Mouse (Mus musculus) liver, adult 2 months (tissue): ENCODE results near the gene Mlf2. TPM values are rescaled to one million over a fixed set of nuclear protein-coding genes. Genes with fewer than 3 reads are reported as not detected.

Experiments
- DNase-seq: peaks from one replicate; pipeline ENCODE4 v3.0.0-alpha.2; 2011; ENCODE audit warnings: low read depth, low spot score; ENCODE audit errors: extremely low read depth
- H3K27ac ChIP-seq: fragments of 200-500 bp; replicated peaks from 2 replicates; pipeline ENCODE4 v1.5.1; 2012; ENCODE audit warnings: low read depth, mild to moderate bottlenecking, control low read depth, inconsistent platforms, low read length; ENCODE audit not compliant: insufficient read depth
- H3K27me3 ChIP-seq: fragments of 200-500 bp; 2 replicates; pipeline ENCODE4 v1.6.1; 2012; ENCODE audit warnings: mild to moderate bottlenecking, moderate library complexity, low read length, inconsistent platforms; ENCODE audit not compliant: control insufficient read depth, insufficient read depth
- H3K36me3 ChIP-seq: fragments of 200-500 bp; 2 replicates; pipeline ENCODE4 v1.6.1; 2012; ENCODE audit warnings: low read length, inconsistent platforms; ENCODE audit not compliant: control insufficient read depth, insufficient read depth
- H3K4me1 ChIP-seq: fragments of 200-500 bp; 2 replicates; pipeline ENCODE4 v1.6.1; 2011; ENCODE audit warnings: low read length; ENCODE audit not compliant: control insufficient read depth, insufficient read depth
- H3K4me3 ChIP-seq: fragments of 200-500 bp; 2 replicates; pipeline ENCODE4 v1.5.1; 2011; ENCODE audit warnings: low read depth, mild to moderate bottlenecking, control low read depth, low read length, moderate library complexity; ENCODE audit not compliant: insufficient read depth
- H3K79me2 ChIP-seq: fragments of 200-500 bp; 2 replicates; pipeline ENCODE4 v1.6.1; 2012; ENCODE audit warnings: inconsistent platforms, mild to moderate bottlenecking, low read length, moderate library complexity; ENCODE audit not compliant: control insufficient read depth, insufficient read depth
- H3K9ac ChIP-seq: fragments of 200-500 bp; 2 replicates; pipeline ENCODE4 v1.6.1; 2012; ENCODE audit warnings: low read depth, mild to moderate bottlenecking, control low read depth, inconsistent platforms, low read length
- CTCF ChIP-seq: fragments of 200-500 bp; IDR thresholded peaks from 2 replicates; pipeline ENCODE4 v1.5.1; 2011; ENCODE audit warnings: low read depth, low read length, control low read depth
- POLR2A ChIP-seq: fragments of 200-500 bp; IDR thresholded peaks from 2 replicates; pipeline ENCODE4 v1.6.1; 2011; ENCODE audit warnings: low read length, control low read depth; ENCODE audit not compliant: insufficient read depth; ENCODE audit errors: extremely low read depth
- WGBS: fragments of 180-500 bp; shearing (Covaris S2); methylation state at CpG from one replicate; pipeline ENCODE4 v1.1.7; 2018; 5-methylcytosine and 5-hydroxymethylcytosine counted together
- polyA plus RNA-seq: library from polyadenylated mRNA; depleted of rRNA; stranded (reverse); fragments of >200 nt; gene quantifications from 2 replicates; pipeline ENCODE4 v1.2.3, GENCODE M21; 2012; rRNA removed
- total RNA-seq: library from RNA; depleted of rRNA; stranded (reverse); fragments of >200 nt; gene quantifications from 2 replicates; pipeline ENCODE4 v1.2.3, GENCODE M21; 2014; rRNA removed

Gene Mlf2
- total and polyA plus RNA-seq, 2 experiments, result 74.6 to 265 TPM

DNA sequence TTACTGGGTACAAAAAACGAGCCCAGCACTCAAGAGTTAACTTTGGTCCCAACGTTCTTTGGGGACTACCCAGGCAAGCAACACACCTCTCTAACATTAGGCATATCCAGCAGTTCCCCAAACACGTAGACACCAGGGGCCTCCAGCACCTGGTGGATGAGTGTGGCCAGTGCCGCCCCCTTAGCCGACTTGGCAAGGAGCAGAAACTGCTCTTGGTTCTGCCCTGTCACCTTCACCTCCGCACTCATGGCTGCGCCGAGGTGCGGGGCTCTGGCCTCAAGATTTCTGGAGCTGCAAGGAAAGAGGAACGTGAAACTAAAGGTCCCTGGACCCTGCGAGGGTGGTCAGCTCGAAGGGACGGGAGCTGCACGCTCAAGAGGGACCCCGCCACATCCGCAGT lies 33.5 kb downstream of the Mlf2 start:
- DNase-seq, result no peak
- Histone ChIP-seq H3K36me3 (peaks cover 4% of the 10 kb centered on the region; the same call in 1 of the 2 replicates), H3K4me3 (peak overlapping the region; percentile 79), H3K79me2 (peaks cover 3% of the 10 kb centered on the region; the same call in 1 of the 2 replicates), H3K9ac (peak overlapping the region; percentile 82), H3K4me1 (peaks cover 10% of the 10 kb centered on the region), H3K27ac (peak overlapping the region; percentile 78), H3K27me3 (no peaks in the 10 kb centered on the region)
- no peak for TF ChIP-seq CTCF
- TF ChIP-seq POLR2A, result 0 out of 2 replicates have a peak, but pooled peaks have one; percentile 4
- 22% methylated on average over 16 of the region's 16 CpGs for WGBS

- TF ChIP-seq POLR2A (0 out of 2 replicates have a peak, but pooled peaks have one; percentile 46), CTCF (no peak)
- Histone ChIP-seq H3K79me2 (peaks cover 3% of the 10 kb centered on the region; the same call in 1 of the 2 replicates), H3K4me1 (peaks cover 10% of the 10 kb centered on the region), H3K27me3 (no peaks in the 10 kb centered on the region), H3K27ac (peak within 1 kb of the TSS; percentile 78), H3K9ac (peak within 1 kb of the TSS; percentile 82), H3K4me3 (peak within 1 kb of the TSS; percentile 79), H3K36me3 (peaks cover 3% of the 10 kb centered on the region; the same call in 1 of the 2 replicates)
- DNase-seq, result peak; percentile 81
- WGBS, result under 1% methylated on average over 68 of the region's 68 CpGs
These were observed 34.0 kb downstream of the Mlf2 start, which contains the start of gene Cops7a for GRCm38 (mm10) chr6:124965088-124965719. Gene Cops7a (minus strand): TSS chr6:124965538.

DNA sequence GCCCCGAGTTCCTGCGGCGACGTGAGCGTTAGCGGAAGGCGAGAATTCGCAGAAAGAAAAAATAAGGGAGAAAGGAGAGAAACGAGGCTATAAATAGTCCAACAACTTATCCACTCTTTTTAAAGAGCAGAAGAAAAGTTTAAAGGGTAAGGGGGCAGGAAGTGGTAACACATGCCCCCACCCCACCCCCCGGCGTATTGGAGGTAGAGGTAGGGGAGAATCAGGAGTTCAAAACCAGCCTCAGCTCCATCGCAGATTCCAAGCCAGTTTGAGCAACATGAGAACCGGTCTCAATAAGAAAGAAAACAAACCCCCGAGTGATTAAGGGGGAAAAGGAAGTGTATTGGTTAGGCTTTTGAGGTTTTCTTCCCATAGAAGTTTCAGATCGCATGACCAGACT lies 34.6 kb downstream of the Mlf2 start:
- WGBS, result 4% methylated on average over 15 of the region's 15 CpGs
- Histone ChIP-seq H3K79me2 (peaks cover 3% of the 10 kb centered on the region; the same call in 1 of the 2 replicates), H3K4me1 (peaks cover 10% of the 10 kb centered on the region), H3K9ac (peak overlapping the region; percentile 79), H3K4me3 (peak overlapping the region; percentile 79), H3K27me3 (no peaks in the 10 kb centered on the region), H3K27ac (peak overlapping the region; percentile 46), H3K36me3 (peaks cover 3% of the 10 kb centered on the region; the same call in 1 of the 2 replicates)
- TF ChIP-seq CTCF (no peak), POLR2A (no peak)
- DNase-seq, result no peak

DNA sequence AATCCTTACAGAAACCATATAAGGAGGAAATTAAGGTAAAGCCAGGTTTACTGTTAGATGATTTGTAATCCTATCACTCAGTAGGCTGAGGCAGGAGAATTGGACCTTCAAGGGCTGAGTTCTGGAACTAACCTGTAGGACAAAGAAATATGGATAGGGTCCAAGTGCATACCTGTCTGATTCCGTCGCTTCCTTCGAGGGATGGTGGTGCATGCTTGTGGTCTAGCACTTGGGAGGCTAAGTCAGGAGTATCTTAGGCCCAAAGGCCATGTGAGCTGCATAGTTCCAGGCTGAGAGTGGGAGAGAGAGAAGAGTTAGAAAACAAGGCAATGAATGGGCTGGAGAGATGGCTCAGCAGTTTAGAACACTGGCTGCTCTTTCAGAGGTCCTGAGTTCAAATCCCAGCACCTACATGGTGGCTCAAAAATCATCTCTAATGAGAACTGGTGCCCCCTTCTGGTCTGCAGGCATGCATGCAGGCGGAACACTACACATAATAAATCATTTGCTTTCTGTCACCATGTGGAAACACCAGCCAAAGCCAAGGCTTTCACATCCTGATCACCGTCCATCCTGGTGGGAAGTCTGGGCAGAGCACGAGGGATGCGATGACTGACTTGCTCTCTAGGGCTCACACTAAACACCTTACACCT lies 35.4 kb downstream of the Mlf2 start:
- no peak overlapping the region for H3K4me3 ChIP-seq
- 0 out of 2 replicates have a peak, but pooled peaks cover 2% of the 10 kb centered on the region for H3K27me3 ChIP-seq
- no peak overlapping the region for H3K9ac ChIP-seq
- no peak for DNase-seq
- H3K79me2 ChIP-seq, result peaks cover 3% of the 10 kb centered on the region; the same call in 1 of the 2 replicates
- peaks cover 3% of the 10 kb centered on the region; the same call in 1 of the 2 replicates for H3K36me3 ChIP-seq
- TF ChIP-seq CTCF, result peak; percentile 47; the same call in 1 of the 2 replicates
- no peak for TF ChIP-seq POLR2A
- H3K27ac ChIP-seq, result no peak overlapping the region
- 91% methylated on average over 7 of the region's 7 CpGs for WGBS
- H3K4me1 ChIP-seq, result peaks cover 10% of the 10 kb centered on the region

GRCm38 (mm10) chr6:124967766-124968165 lies 36.6 kb downstream of the Mlf2 start:
- TF ChIP-seq CTCF (peak; percentile 29; the same call in 1 of the 2 replicates), POLR2A (no peak)
- Histone ChIP-seq H3K79me2 (peaks cover 3% of the 10 kb centered on the region; the same call in 1 of the 2 replicates), H3K27me3 (0 out of 2 replicates have a peak, but pooled peaks cover 2% of the 10 kb centered on the region), H3K9ac (no peak overlapping the region), H3K4me1 (peaks cover 10% of the 10 kb centered on the region), H3K36me3 (no peaks in the 10 kb centered on the region), H3K4me3 (no peak overlapping the region), H3K27ac (no peak overlapping the region)
- peak; percentile 40 for DNase-seq
- 80% methylated on average over 4 of the region's 4 CpGs for WGBS

Other genes starting within 250 kb of the Mlf2 start
- gene Emg1, start 219.2 kb upstream of the Mlf2 start, total RNA-seq, result 97.4 and 99.6 TPM in 2 replicates
- 46.0 and 56.3 TPM in 2 replicates for gene Emg1, start 219.2 kb upstream of the Mlf2 start, polyA plus RNA-seq
- gene Phb2, start 219.1 kb upstream of the Mlf2 start, total RNA-seq, result 140 and 151 TPM in 2 replicates
- gene Phb2, start 219.1 kb upstream of the Mlf2 start, polyA plus RNA-seq, result 209 and 210 TPM in 2 replicates
- gene Ptpn6, start 192.7 kb upstream of the Mlf2 start, total RNA-seq, result 16.7 and 19.7 TPM in 2 replicates
- gene Ptpn6, start 192.7 kb upstream of the Mlf2 start, polyA plus RNA-seq, result 17.3 and 17.8 TPM in 2 replicates
- gene Grcc10, start 190.0 kb upstream of the Mlf2 start, total RNA-seq, result 125 and 140 TPM in 2 replicates
- gene Grcc10, start 190.0 kb upstream of the Mlf2 start, polyA plus RNA-seq, result 203 and 216 TPM in 2 replicates
- not detected in 2 replicates for gene Gm45234, start 175.4 kb upstream of the Mlf2 start, total RNA-seq
- not detected in 2 replicates for gene Gm45234, start 175.4 kb upstream of the Mlf2 start, polyA plus RNA-seq
- 1.4 and 1.5 TPM in 2 replicates for gene Atn1, start 174.9 kb upstream of the Mlf2 start, total RNA-seq
- 9.6 and 10.9 TPM in 2 replicates for gene Atn1, start 174.9 kb upstream of the Mlf2 start, polyA plus RNA-seq
- 0.09 and 0.67 TPM in 2 replicates for gene Eno2, start 161.7 kb upstream of the Mlf2 start, total RNA-seq
- 0.19 and 0.34 TPM in 2 replicates for gene Eno2, start 161.7 kb upstream of the Mlf2 start, polyA plus RNA-seq
- not detected in 2 replicates for gene Lrrc23, start 151.7 kb upstream of the Mlf2 start, total RNA-seq
- not detected in 2 replicates for gene Lrrc23, start 151.7 kb upstream of the Mlf2 start, polyA plus RNA-seq
- 9.9 and 14.1 TPM in 2 replicates for gene Spsb2, start 122.7 kb upstream of the Mlf2 start, total RNA-seq
- 20.1 and 21.6 TPM in 2 replicates for gene Spsb2, start 122.7 kb upstream of the Mlf2 start, polyA plus RNA-seq
- 422 and 433 TPM in 2 replicates for gene Tpi1, start 117.1 kb upstream of the Mlf2 start, total RNA-seq
- gene Tpi1, start 117.1 kb upstream of the Mlf2 start, polyA plus RNA-seq, result 491 and 524 TPM in 2 replicates
- gene Usp5, start 101.9 kb upstream of the Mlf2 start, total RNA-seq, result 50.5 and 55.9 TPM in 2 replicates
- gene Usp5, start 101.9 kb upstream of the Mlf2 start, polyA plus RNA-seq, result 47.9 and 49.3 TPM in 2 replicates
- 1.1 and 3.2 TPM in 2 replicates for gene Cdca3, start 101.8 kb upstream of the Mlf2 start, total RNA-seq
- 2.1 and 2.6 TPM in 2 replicates for gene Cdca3, start 101.8 kb upstream of the Mlf2 start, polyA plus RNA-seq
- gene Gnb3, start 91.1 kb upstream of the Mlf2 start, total RNA-seq, result not detected in 2 replicates
- gene Gnb3, start 91.1 kb upstream of the Mlf2 start, polyA plus RNA-seq, result not detected in 2 replicates
- 2.1 and 2.5 TPM in 2 replicates for gene P3h3, start 73.6 kb upstream of the Mlf2 start, total RNA-seq
- 2.5 and 3.0 TPM in 2 replicates for gene P3h3, start 73.6 kb upstream of the Mlf2 start, polyA plus RNA-seq
- gene Gpr162, start 67.4 kb upstream of the Mlf2 start, total RNA-seq, result 0.09 and 0.27 TPM in 2 replicates
- 0.42 and 0.44 TPM in 2 replicates for gene Gpr162, start 67.4 kb upstream of the Mlf2 start, polyA plus RNA-seq
- gene Cd4, start 43.2 kb upstream of the Mlf2 start, total RNA-seq, result 0.27 and 0.83 TPM in 2 replicates
- 0.19 and 0.46 TPM in 2 replicates for gene Cd4, start 43.2 kb upstream of the Mlf2 start, polyA plus RNA-seq
- 0.09 and 0.13 TPM in 2 replicates for gene Lag3, start 19.7 kb upstream of the Mlf2 start, total RNA-seq
- gene Lag3, start 19.7 kb upstream of the Mlf2 start, polyA plus RNA-seq, result 0.39 and 0.67 TPM in 2 replicates
- 80.7 and 101 TPM in 2 replicates for gene Ptms, start 11.3 kb upstream of the Mlf2 start, total RNA-seq
- gene Ptms, start 11.3 kb upstream of the Mlf2 start, polyA plus RNA-seq, result 2,256 and 3,281 TPM in 2 replicates
- gene Cops7a, start 34.2 kb downstream of the Mlf2 start, total RNA-seq, result 35.8 and 46.6 TPM in 2 replicates
- 165 and 170 TPM in 2 replicates for gene Cops7a, start 34.2 kb downstream of the Mlf2 start, polyA plus RNA-seq
- gene Pianp, start 65.3 kb downstream of the Mlf2 start, total RNA-seq, result 0.13 TPM in 1 of 2 replicates, not detected in the other
- 0.77 and 1.4 TPM in 2 replicates for gene Pianp, start 65.3 kb downstream of the Mlf2 start, polyA plus RNA-seq
- 7.6 and 8.9 TPM in 2 replicates for gene Zfp384, start 77.8 kb downstream of the Mlf2 start, total RNA-seq
- gene Zfp384, start 77.8 kb downstream of the Mlf2 start, polyA plus RNA-seq, result 23.1 and 34.7 TPM in 2 replicates
- 15.8 and 16.3 TPM in 2 replicates for gene Ing4, start 108.4 kb downstream of the Mlf2 start, total RNA-seq
- gene Ing4, start 108.4 kb downstream of the Mlf2 start, polyA plus RNA-seq, result 23.2 and 27.0 TPM in 2 replicates
- 3.2 and 4.1 TPM in 2 replicates for gene Acrbp, start 118.3 kb downstream of the Mlf2 start, total RNA-seq
- gene Acrbp, start 118.3 kb downstream of the Mlf2 start, polyA plus RNA-seq, result 6.6 and 7.8 TPM in 2 replicates
- gene Lpar5, start 136.5 kb downstream of the Mlf2 start, total RNA-seq, result 0.27 TPM in 1 of 2 replicates, not detected in the other
- gene Lpar5, start 136.5 kb downstream of the Mlf2 start, polyA plus RNA-seq, result 0.42 and 1.2 TPM in 2 replicates
- gene Chd4, start 164.6 kb downstream of the Mlf2 start, total RNA-seq, result 30.0 and 30.5 TPM in 2 replicates
- gene Chd4, start 164.6 kb downstream of the Mlf2 start, polyA plus RNA-seq, result 14.0 and 14.4 TPM in 2 replicates
- gene Nop2, start 200.5 kb downstream of the Mlf2 start, total RNA-seq, result 8.2 and 9.7 TPM in 2 replicates
- gene Nop2, start 200.5 kb downstream of the Mlf2 start, polyA plus RNA-seq, result 7.7 and 11.0 TPM in 2 replicates
- gene Iffo1, start 213.9 kb downstream of the Mlf2 start, total RNA-seq, result 2.5 and 2.6 TPM in 2 replicates
- 7.5 and 9.9 TPM in 2 replicates for gene Iffo1, start 213.9 kb downstream of the Mlf2 start, polyA plus RNA-seq
- gene Gapdh, start 235.1 kb downstream of the Mlf2 start, total RNA-seq, result 1,072 and 1,474 TPM in 2 replicates
- gene Gapdh, start 235.1 kb downstream of the Mlf2 start, polyA plus RNA-seq, result 2,601 and 2,951 TPM in 2 replicates